Mouse (Mus musculus) embryonic facial prominence, embryonic 10.5 days (tissue): ENCODE measurements around the gene Tead1. TPM values are rescaled to one million over a fixed set of nuclear protein-coding genes. Genes with fewer than 3 reads are reported as not detected.
A peak's percentile ranks its signal among the peaks of the same experiment; 100 is the strongest.

Source experiments
- DNase-seq: peaks from one replicate; pipeline ENCODE4 v3.0.0-alpha.2; 2017; ENCODE audit warnings: low spot score
- H3K27ac ChIP-seq: fragments of 300-500 bp; sonication (generic); replicated peaks from 2 replicates; pipeline ENCODE4 v1.5.1; 2016; ENCODE audit warnings: mild to moderate bottlenecking
- H3K27me3 ChIP-seq: fragments of 300-500 bp; sonication (generic); replicated peaks from 2 replicates; pipeline ENCODE4 v1.6.1; 2016; ENCODE audit warnings: low read depth, mild to moderate bottlenecking; ENCODE audit not compliant: poor library complexity, severe bottlenecking
- H3K36me3 ChIP-seq: fragments of 300-500 bp; sonication (generic); replicated peaks from 2 replicates; pipeline ENCODE4 v1.6.1; 2016; ENCODE audit warnings: mild to moderate bottlenecking, moderate library complexity
- H3K4me1 ChIP-seq: fragments of 300-500 bp; sonication (generic); 2 replicates; pipeline ENCODE4 v1.6.1; 2016
- H3K4me3 ChIP-seq: fragments of 300-500 bp; sonication (generic); 2 replicates; pipeline ENCODE4 v1.5.1; 2016; ENCODE audit warnings: mild to moderate bottlenecking, moderate library complexity
- H3K9me3 ChIP-seq: fragments of 300-500 bp; sonication (generic); 2 replicates; pipeline ENCODE4 v1.6.1; 2016; ENCODE audit warnings: mild to moderate bottlenecking
- WGBS: fragments of 180-500 bp; shearing (Covaris S2); methylation state at CpG from one replicate; pipeline ENCODE4 v1.1.7; 2016; 5-methylcytosine and 5-hydroxymethylcytosine counted together
- polyA plus RNA-seq: library from polyadenylated mRNA; unstranded; fragments of >200 nt; fragmentation: Nextera tagmentation; extraction: Ambion mirVana; gene quantifications from 2 replicates; pipeline ENCODE4 v1.2.1, GENCODE M21; 2016

The Tead1 gene
- polyA plus RNA-seq, 1 experiment from 2014 or later: 23.5 TPM

- Histone ChIP-seq H3K27ac (no peak overlapping the region), H3K4me3 (no peak overlapping the region), H3K9me3 (no peaks in the 10 kb centered on the region), H3K27me3 (no peaks in the 10 kb centered on the region), H3K4me1 (peaks cover 70% of the 10 kb centered on the region), H3K36me3 (no peaks in the 10 kb centered on the region; the same call in 1 of the 2 replicates)
- 55% methylated on average over 6 of the region's 6 CpGs for WGBS
- DNase-seq: no peak
Observed at GRCm38 (mm10) chr7:112772777-112773176, 93.7 kb downstream of the Tead1 start.

GRCm38 (mm10) chr7:112773601-112774000 lies 94.5 kb downstream of the Tead1 start:
- Histone ChIP-seq H3K9me3 (no peaks in the 10 kb centered on the region), H3K27ac (no peak overlapping the region), H3K4me3 (no peak overlapping the region), H3K27me3 (no peaks in the 10 kb centered on the region), H3K36me3 (no peaks in the 10 kb centered on the region; the same call in 1 of the 2 replicates), H3K4me1 (peaks cover 73% of the 10 kb centered on the region)
- 92% methylated on average over 4 of the region's 4 CpGs for WGBS
- DNase-seq: no peak

GRCm38 (mm10) chr7:112775816-112776215 lies 96.7 kb downstream of the Tead1 start:
- no peaks in the 10 kb centered on the region for H3K27me3 ChIP-seq
- H3K4me3 ChIP-seq: no peak overlapping the region
- H3K36me3 ChIP-seq: no peaks in the 10 kb centered on the region; the same call in 1 of the 2 replicates
- H3K4me1 ChIP-seq: peaks cover 75% of the 10 kb centered on the region
- peak overlapping the region; percentile 37 for H3K27ac ChIP-seq
- no peaks in the 10 kb centered on the region for H3K9me3 ChIP-seq
- DNase-seq: peak; percentile 47
- 43% methylated on average over 5 of the region's 5 CpGs for WGBS

- Histone ChIP-seq H3K27me3 (no peaks in the 10 kb centered on the region), H3K9me3 (no peaks in the 10 kb centered on the region), H3K4me3 (no peak overlapping the region), H3K27ac (peak overlapping the region; percentile 37; the same call in 1 of the 2 replicates), H3K4me1 (peaks cover 73% of the 10 kb centered on the region), H3K36me3 (no peaks in the 10 kb centered on the region; the same call in 1 of the 2 replicates)
- 71% methylated on average over 5 of the region's 5 CpGs for WGBS
- no peak for DNase-seq
Observed at GRCm38 (mm10) chr7:112776670-112777069, 97.6 kb downstream of the Tead1 start.

- Histone ChIP-seq H3K36me3 (peaks cover 9% of the 10 kb centered on the region; the same call in 1 of the 2 replicates), H3K27me3 (no peaks in the 10 kb centered on the region), H3K9me3 (no peaks in the 10 kb centered on the region), H3K4me3 (no peak overlapping the region), H3K27ac (peak overlapping the region; percentile 7; the same call in 1 of the 2 replicates), H3K4me1 (peaks cover 55% of the 10 kb centered on the region)
- 34% methylated on average over 6 of the region's 6 CpGs for WGBS
- peak; percentile 28 for DNase-seq
Observed at GRCm38 (mm10) chr7:112779636-112780035, 100.5 kb downstream of the Tead1 start.

GRCm38 (mm10) chr7:112780910-112781309 lies 101.8 kb downstream of the Tead1 start:
- peaks cover 51% of the 10 kb centered on the region for H3K4me1 ChIP-seq
- H3K4me3 ChIP-seq: no peak overlapping the region
- DNase-seq: no peak
- WGBS: 80% methylated on average over 6 of the region's 6 CpGs
- H3K36me3 ChIP-seq: peaks cover 9% of the 10 kb centered on the region; the same call in 1 of the 2 replicates
- no peak overlapping the region for H3K27ac ChIP-seq
- no peaks in the 10 kb centered on the region for H3K9me3 ChIP-seq
- H3K27me3 ChIP-seq: no peaks in the 10 kb centered on the region

GRCm38 (mm10) chr7:112781987-112782386 lies 102.9 kb downstream of the Tead1 start:
- no peak overlapping the region for H3K4me3 ChIP-seq
- no peak for DNase-seq
- peaks cover 9% of the 10 kb centered on the region; the same call in 1 of the 2 replicates for H3K36me3 ChIP-seq
- WGBS: 68% methylated on average over 8 of the region's 8 CpGs
- H3K27ac ChIP-seq: no peak overlapping the region
- H3K27me3 ChIP-seq: no peaks in the 10 kb centered on the region
- no peaks in the 10 kb centered on the region for H3K9me3 ChIP-seq
- H3K4me1 ChIP-seq: peaks cover 51% of the 10 kb centered on the region

- Histone ChIP-seq H3K9me3 (no peaks in the 10 kb centered on the region), H3K27ac (no peak overlapping the region), H3K4me1 (peaks cover 63% of the 10 kb centered on the region), H3K36me3 (peaks cover 9% of the 10 kb centered on the region; the same call in 1 of the 2 replicates), H3K4me3 (no peak overlapping the region), H3K27me3 (no peaks in the 10 kb centered on the region)
- no peak for DNase-seq
- WGBS: 92% methylated on average over 3 of the region's 3 CpGs
Observed at GRCm38 (mm10) chr7:112784278-112784677, 105.2 kb downstream of the Tead1 start.

GRCm38 (mm10) chr7:112785271-112785670 lies 106.2 kb downstream of the Tead1 start:
- WGBS: 84% methylated on average over 7 of the region's 7 CpGs
- Histone ChIP-seq H3K36me3 (peaks cover 9% of the 10 kb centered on the region; the same call in 1 of the 2 replicates), H3K27ac (no peak overlapping the region), H3K27me3 (no peaks in the 10 kb centered on the region), H3K4me1 (peaks cover 63% of the 10 kb centered on the region), H3K9me3 (no peaks in the 10 kb centered on the region), H3K4me3 (no peak overlapping the region)
- DNase-seq: no peak

GRCm38 (mm10) chr7:112786556-112787225 lies 107.6 kb downstream of the Tead1 start:
- H3K4me1 ChIP-seq: peaks cover 57% of the 10 kb centered on the region
- whole genome bisulfite sequencing: 68% methylated on average over 7 of the region's 7 CpGs
- H3K36me3 ChIP-seq: peaks cover 9% of the 10 kb centered on the region; the same call in 1 of the 2 replicates
- no peak overlapping the region for H3K4me3 ChIP-seq
- H3K9me3 ChIP-seq: no peaks in the 10 kb centered on the region
- H3K27me3 ChIP-seq: no peaks in the 10 kb centered on the region
- H3K27ac ChIP-seq: 0 out of 2 replicates have a peak overlapping the region, but pooled peaks have one; percentile 52
- no peak for DNase-seq

GRCm38 (mm10) chr7:112787281-112787680 lies 108.2 kb downstream of the Tead1 start:
- no peak overlapping the region for H3K27ac ChIP-seq
- no peak for DNase-seq
- no peaks in the 10 kb centered on the region for H3K27me3 ChIP-seq
- H3K4me3 ChIP-seq: no peak overlapping the region
- peaks cover 57% of the 10 kb centered on the region for H3K4me1 ChIP-seq
- WGBS: 85% methylated on average over 7 of the region's 7 CpGs
- H3K9me3 ChIP-seq: no peaks in the 10 kb centered on the region
- H3K36me3 ChIP-seq: peaks cover 9% of the 10 kb centered on the region; the same call in 1 of the 2 replicates

- Histone ChIP-seq H3K4me1 (peaks cover 65% of the 10 kb centered on the region), H3K27ac (peak overlapping the region; percentile 63)
Observed at GRCm38 (mm10) chr7:112788321-112788751, 109.2 kb downstream of the Tead1 start.

GRCm38 (mm10) chr7:112789693-112790092 lies 110.6 kb downstream of the Tead1 start:
- Histone ChIP-seq H3K9me3 (no peaks in the 10 kb centered on the region), H3K27me3 (no peaks in the 10 kb centered on the region), H3K36me3 (no peaks in the 10 kb centered on the region), H3K4me3 (no peak overlapping the region), H3K27ac (no peak overlapping the region), H3K4me1 (peaks cover 79% of the 10 kb centered on the region)
- no peak for DNase-seq
- WGBS: 83% methylated on average over 4 of the region's 4 CpGs

More at GRCm38 (mm10) chr7:112788321-112788751, 109.2 kb downstream of the Tead1 start:
- Histone ChIP-seq H3K36me3 (peaks cover 9% of the 10 kb centered on the region; the same call in 1 of the 2 replicates), H3K9me3 (no peaks in the 10 kb centered on the region), H3K4me3 (no peak overlapping the region), H3K27me3 (no peaks in the 10 kb centered on the region)
- DNase-seq: peak; percentile 39
- WGBS: 60% methylated on average over 7 of the region's 7 CpGs
